ENCODE assay signal across 11 mouse cellular contexts in the genomic region with DNA sequence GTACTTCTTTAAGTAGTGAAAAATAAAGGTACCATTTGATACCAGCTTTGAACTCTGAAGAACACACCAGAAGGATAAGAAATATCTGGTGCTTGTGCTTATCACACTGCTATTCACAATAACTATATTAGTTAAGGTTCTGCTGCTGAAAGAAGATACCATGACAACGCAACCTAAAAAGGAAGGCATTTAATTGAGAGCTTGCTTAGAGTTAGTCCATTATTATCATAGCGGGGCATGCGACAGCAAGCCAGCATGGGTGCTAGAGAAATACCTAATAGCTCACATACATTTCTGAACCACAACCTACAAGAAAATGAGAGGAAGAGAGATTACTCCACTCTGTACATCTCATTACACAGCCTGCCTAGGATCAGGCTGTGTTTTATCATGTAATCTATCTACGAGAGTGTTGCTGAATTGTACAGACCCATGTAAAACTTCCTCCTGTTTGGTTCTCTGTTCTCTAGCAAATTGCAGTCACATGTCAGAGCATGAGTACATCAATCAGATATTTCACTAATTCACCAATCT.
"Had no signal": no experiment of that assay in that cellular context is flagged by ENCODE, and none has a peak within 500 bp of the region (broad histone marks: within the 10 kb centered on the region; RNA-seq: fewer than 3 reads in every experiment).

No protein-coding gene starts in this region.

- DNase-seq: kidney, adult 8-10 months; kidney, postnatal 25 days; layer of hippocampus, postnatal 36 days; lung, embryonic 14.5 days; lung, postnatal 10 days; lung, postnatal 4 days; thymus, adult 2 months; thymus, postnatal 25 days had no signal

- H3K4me1 ChIP-seq: limb, embryonic 15.5 days; liver, embryonic 12.5 days had no signal

- H3K27ac ChIP-seq: limb, embryonic 15.5 days; liver, embryonic 12.5 days had no signal

- H3K9ac ChIP-seq: limb, embryonic 15.5 days; liver, embryonic 12.5 days; lung, embryonic 14.5 days had no signal

- H3K4me3 ChIP-seq: limb, embryonic 15.5 days; liver, embryonic 12.5 days had no signal

- H3K36me3 ChIP-seq: limb, embryonic 15.5 days; liver, embryonic 12.5 days had no signal

- H3K9me3 ChIP-seq: limb, embryonic 15.5 days; liver, embryonic 12.5 days had no signal

- H3K27me3 ChIP-seq: limb, embryonic 15.5 days; liver, embryonic 12.5 days had no signal

- H3K4me2 ChIP-seq: limb, embryonic 15.5 days; liver, embryonic 12.5 days; lung, embryonic 14.5 days had no signal

- ATAC-seq: intestine, postnatal 0 days; liver, embryonic 12.5 days had no signal
